Mouse (Mus musculus): ENCODE data around the gene Stat1. TPM values are rescaled to one million over a fixed set of nuclear protein-coding genes. Genes with fewer than 3 reads are reported as not detected.

Stat1 gene
- polyA plus RNA-seq, 1 experiment from 2014 or later: 15.8 TPM

GRCm38 (mm10) chr1:52141482-52141881 lies 22.2 kb downstream of the Stat1 start:
- Histone ChIP-seq H3K4me2 (ENCODE audit: low read depth) (no peak overlapping the region), H3K4me3 (ENCODE audit: low read depth, low read length) (no peak overlapping the region), H3K27ac (ENCODE audit: low read depth, low read length) (no peak overlapping the region), H3K27me3 (ENCODE audit: control insufficient read depth, insufficient read depth, low read length) (no peaks in the 10 kb centered on the region), H3K4me1 (ENCODE audit: control insufficient read depth, insufficient read depth, low read length) (no peaks in the 10 kb centered on the region), H3K9me3 (ENCODE audit: control insufficient read depth, low read length) (no peaks in the 10 kb centered on the region), H3K36me3 (ENCODE audit: control insufficient read depth, insufficient read depth, low read length) (no peaks in the 10 kb centered on the region), H3K9ac (ENCODE audit: low read length) (no peak overlapping the region)
- ATAC-seq (ENCODE audit: insufficient read depth, low FRiP score, low TSS enrichment): no peak
- 72% methylated on average over 3 of the region's 3 CpGs for WGBS
- DNase-seq (ENCODE audit: low spot score): no peak

- H3K36me3 ChIP-seq (ENCODE audit: control insufficient read depth, insufficient read depth, low read length): no peaks in the 10 kb centered on the region
- no peak overlapping the region for H3K4me3 ChIP-seq (ENCODE audit: low read depth, low read length)
- DNase-seq (ENCODE audit: low spot score) (no peak), ATAC-seq (ENCODE audit: insufficient read depth, low FRiP score, low TSS enrichment) (no peak)
- no peaks in the 10 kb centered on the region for H3K27me3 ChIP-seq (ENCODE audit: control insufficient read depth, insufficient read depth, low read length)
- H3K9ac ChIP-seq (ENCODE audit: low read length): no peak overlapping the region
- no peak overlapping the region for H3K4me2 ChIP-seq (ENCODE audit: low read depth)
- no peaks in the 10 kb centered on the region for H3K9me3 ChIP-seq (ENCODE audit: control insufficient read depth, low read length)
- H3K4me1 ChIP-seq (ENCODE audit: control insufficient read depth, insufficient read depth, low read length): no peaks in the 10 kb centered on the region
- H3K27ac ChIP-seq (ENCODE audit: low read depth, low read length): no peak overlapping the region
- WGBS: 85% methylated on average over 4 of the region's 4 CpGs
These were observed 22.9 kb downstream of the Stat1 start for GRCm38 (mm10) chr1:52142117-52142516.

GRCm38 (mm10) chr1:52143191-52143590 lies 24.0 kb downstream of the Stat1 start:
- no peak overlapping the region for H3K27ac ChIP-seq (ENCODE audit: low read depth, low read length)
- H3K9ac ChIP-seq (ENCODE audit: low read length): no peak overlapping the region
- H3K4me3 ChIP-seq (ENCODE audit: low read depth, low read length): no peak overlapping the region
- WGBS: 89% methylated on average over 4 of the region's 4 CpGs
- H3K4me1 ChIP-seq (ENCODE audit: control insufficient read depth, insufficient read depth, low read length): no peaks in the 10 kb centered on the region
- H3K36me3 ChIP-seq (ENCODE audit: control insufficient read depth, insufficient read depth, low read length): no peaks in the 10 kb centered on the region
- DNase-seq (ENCODE audit: low spot score) (no peak), ATAC-seq (ENCODE audit: insufficient read depth, low FRiP score, low TSS enrichment) (no peak)
- H3K9me3 ChIP-seq (ENCODE audit: control insufficient read depth, low read length): no peaks in the 10 kb centered on the region
- H3K27me3 ChIP-seq (ENCODE audit: control insufficient read depth, insufficient read depth, low read length): no peaks in the 10 kb centered on the region
- no peak overlapping the region for H3K4me2 ChIP-seq (ENCODE audit: low read depth)

DNA sequence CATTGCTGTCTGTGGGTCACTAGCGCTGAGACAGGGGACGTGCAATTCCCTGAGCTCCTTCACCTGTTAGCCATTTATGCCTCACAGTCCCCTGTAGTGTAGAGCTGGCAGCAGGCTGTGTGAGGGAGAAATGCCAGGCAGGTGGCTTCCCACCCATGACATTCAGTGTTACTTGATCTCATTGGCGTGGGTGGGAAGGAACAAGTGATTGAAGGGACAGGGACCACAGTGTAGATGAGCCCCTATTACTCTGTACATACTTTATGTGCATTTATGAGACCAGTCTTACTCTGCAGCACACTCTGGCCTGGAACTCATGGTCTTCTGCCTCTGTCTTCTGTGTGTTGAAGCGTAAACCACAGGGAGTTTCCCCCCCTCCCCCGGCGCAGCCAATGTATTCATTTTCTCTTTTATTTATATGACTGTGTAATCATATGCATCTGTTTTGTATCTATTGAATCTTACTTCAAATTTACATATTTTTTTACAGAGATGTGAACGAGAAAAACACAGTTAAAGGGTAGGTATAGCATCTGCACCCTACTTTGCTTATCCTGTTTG lies 24.4 kb downstream of the Stat1 start:
- Histone ChIP-seq H3K27me3 (ENCODE audit: control insufficient read depth, insufficient read depth, low read length) (no peaks in the 10 kb centered on the region), H3K4me3 (ENCODE audit: low read depth, low read length) (no peak overlapping the region), H3K27ac (ENCODE audit: low read depth, low read length) (no peak overlapping the region), H3K9me3 (ENCODE audit: control insufficient read depth, low read length) (no peaks in the 10 kb centered on the region), H3K4me1 (ENCODE audit: control insufficient read depth, insufficient read depth, low read length) (no peaks in the 10 kb centered on the region), H3K36me3 (ENCODE audit: control insufficient read depth, insufficient read depth, low read length) (no peaks in the 10 kb centered on the region), H3K4me2 (ENCODE audit: low read depth) (no peak overlapping the region), H3K9ac (ENCODE audit: low read length) (no peak overlapping the region)
- ATAC-seq (ENCODE audit: insufficient read depth, low FRiP score, low TSS enrichment): no peak
- 89% methylated on average over 7 of the region's 7 CpGs for WGBS
- no peak for DNase-seq (ENCODE audit: low spot score)

- DNase-seq (ENCODE audit: low spot score) (no peak), ATAC-seq (ENCODE audit: insufficient read depth, low FRiP score, low TSS enrichment) (no peak)
- peaks cover 1% of the 10 kb centered on the region; the same call in 1 of the 2 replicates for H3K4me1 ChIP-seq (ENCODE audit: control insufficient read depth, insufficient read depth, low read length)
- no peaks in the 10 kb centered on the region for H3K9me3 ChIP-seq (ENCODE audit: control insufficient read depth, low read length)
- no peak overlapping the region for H3K27ac ChIP-seq (ENCODE audit: low read depth, low read length)
- no peak overlapping the region for H3K4me2 ChIP-seq (ENCODE audit: low read depth)
- H3K4me3 ChIP-seq (ENCODE audit: low read depth, low read length): no peak overlapping the region
- H3K27me3 ChIP-seq (ENCODE audit: control insufficient read depth, insufficient read depth, low read length): no peaks in the 10 kb centered on the region
- 90% methylated on average over 10 of the region's 10 CpGs for WGBS
- H3K36me3 ChIP-seq (ENCODE audit: control insufficient read depth, insufficient read depth, low read length): no peaks in the 10 kb centered on the region
- no peak overlapping the region for H3K9ac ChIP-seq (ENCODE audit: low read length)
These were observed 25.7 kb downstream of the Stat1 start for GRCm38 (mm10) chr1:52144907-52145306.

GRCm38 (mm10) chr1:52146214-52146970 lies 27.2 kb downstream of the Stat1 start:
- no peak overlapping the region for H3K4me2 ChIP-seq (ENCODE audit: low read depth)
- no peaks in the 10 kb centered on the region for H3K36me3 ChIP-seq (ENCODE audit: control insufficient read depth, insufficient read depth, low read length)
- H3K27me3 ChIP-seq (ENCODE audit: control insufficient read depth, insufficient read depth, low read length): no peaks in the 10 kb centered on the region
- DNase-seq (ENCODE audit: low spot score) (peak; percentile 62), ATAC-seq (ENCODE audit: insufficient read depth, low FRiP score, low TSS enrichment) (peak; percentile 67)
- WGBS: 54% methylated on average over 12 of the region's 12 CpGs
- no peak overlapping the region for H3K27ac ChIP-seq (ENCODE audit: low read depth, low read length)
- H3K9me3 ChIP-seq (ENCODE audit: control insufficient read depth, low read length): no peaks in the 10 kb centered on the region
- no peak overlapping the region for H3K9ac ChIP-seq (ENCODE audit: low read length)
- H3K4me3 ChIP-seq (ENCODE audit: low read depth, low read length): no peak overlapping the region
- peaks cover 3% of the 10 kb centered on the region; the same call in 1 of the 2 replicates for H3K4me1 ChIP-seq (ENCODE audit: control insufficient read depth, insufficient read depth, low read length)

GRCm38 (mm10) chr1:52147431-52147830 lies 28.2 kb downstream of the Stat1 start:
- Histone ChIP-seq H3K9me3 (ENCODE audit: control insufficient read depth, low read length) (no peaks in the 10 kb centered on the region), H3K36me3 (ENCODE audit: control insufficient read depth, insufficient read depth, low read length) (no peaks in the 10 kb centered on the region), H3K4me2 (ENCODE audit: low read depth) (no peak overlapping the region), H3K27ac (ENCODE audit: low read depth, low read length) (no peak overlapping the region), H3K27me3 (ENCODE audit: control insufficient read depth, insufficient read depth, low read length) (no peaks in the 10 kb centered on the region), H3K9ac (ENCODE audit: low read length) (no peak overlapping the region), H3K4me3 (ENCODE audit: low read depth, low read length) (no peak overlapping the region), H3K4me1 (ENCODE audit: control insufficient read depth, insufficient read depth, low read length) (peaks cover 3% of the 10 kb centered on the region; the same call in 1 of the 2 replicates)
- WGBS: 83% methylated on average over 2 of the region's 2 CpGs
- ATAC-seq (ENCODE audit: insufficient read depth, low FRiP score, low TSS enrichment) (no peak), DNase-seq (ENCODE audit: low spot score) (no peak)

GRCm38 (mm10) chr1:52148178-52148577 lies 28.9 kb downstream of the Stat1 start:
- H3K27ac ChIP-seq (ENCODE audit: low read depth, low read length): no peak overlapping the region
- peaks cover 3% of the 10 kb centered on the region; the same call in 1 of the 2 replicates for H3K4me1 ChIP-seq (ENCODE audit: control insufficient read depth, insufficient read depth, low read length)
- ATAC-seq (ENCODE audit: insufficient read depth, low FRiP score, low TSS enrichment) (no peak), DNase-seq (ENCODE audit: low spot score) (no peak)
- no peak overlapping the region for H3K4me3 ChIP-seq (ENCODE audit: low read depth, low read length)
- no peaks in the 10 kb centered on the region for H3K27me3 ChIP-seq (ENCODE audit: control insufficient read depth, insufficient read depth, low read length)
- H3K9ac ChIP-seq (ENCODE audit: low read length): no peak overlapping the region
- no peaks in the 10 kb centered on the region for H3K36me3 ChIP-seq (ENCODE audit: control insufficient read depth, insufficient read depth, low read length)
- WGBS: 74% methylated on average over 7 of the region's 7 CpGs
- H3K4me2 ChIP-seq (ENCODE audit: low read depth): no peak overlapping the region
- H3K9me3 ChIP-seq (ENCODE audit: control insufficient read depth, low read length): no peaks in the 10 kb centered on the region

DNA sequence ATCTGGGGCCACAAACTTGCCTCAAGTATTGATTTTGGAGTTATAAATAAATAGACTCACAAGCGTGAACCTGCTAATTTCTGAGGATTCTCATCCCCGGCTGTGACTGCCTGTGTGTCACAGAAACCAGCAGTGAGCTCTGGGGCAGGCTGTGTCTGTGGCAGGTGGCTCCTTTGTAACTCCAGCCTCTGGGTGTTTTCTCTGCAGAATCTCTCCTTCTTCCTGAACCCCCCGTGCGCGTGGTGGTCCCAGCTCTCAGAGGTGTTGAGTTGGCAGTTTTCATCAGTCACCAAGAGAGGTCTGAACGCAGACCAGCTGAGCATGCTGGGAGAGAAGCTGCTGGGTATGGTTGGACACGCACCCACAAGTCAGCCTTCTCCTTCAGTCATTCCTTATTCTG lies 29.5 kb downstream of the Stat1 start:
- Histone ChIP-seq H3K4me1 (ENCODE audit: control insufficient read depth, insufficient read depth, low read length) (peaks cover 3% of the 10 kb centered on the region; the same call in 1 of the 2 replicates), H3K27ac (ENCODE audit: low read depth, low read length) (no peak overlapping the region), H3K36me3 (ENCODE audit: control insufficient read depth, insufficient read depth, low read length) (no peaks in the 10 kb centered on the region), H3K9me3 (ENCODE audit: control insufficient read depth, low read length) (no peaks in the 10 kb centered on the region), H3K27me3 (ENCODE audit: control insufficient read depth, insufficient read depth, low read length) (no peaks in the 10 kb centered on the region), H3K4me2 (ENCODE audit: low read depth) (no peak overlapping the region), H3K9ac (ENCODE audit: low read length) (no peak overlapping the region), H3K4me3 (ENCODE audit: low read depth, low read length) (no peak overlapping the region)
- DNase-seq (ENCODE audit: low spot score) (no peak), ATAC-seq (ENCODE audit: insufficient read depth, low FRiP score, low TSS enrichment) (no peak)
- WGBS: 78% methylated on average over 7 of the region's 7 CpGs

Data from neural tube, embryonic 11.5 days (tissue).